Mouse (Mus musculus): ENCODE data around the gene Triml2. TPM values are rescaled to one million over a fixed set of nuclear protein-coding genes. Genes with fewer than 3 reads are reported as not detected.

Triml2 gene
- not detected in 2 replicates for polyA plus RNA-seq (2016; fragmentation: Nextera tagmentation; extraction: Ambion mirVana)

GRCm38 (mm10) chr8:43180054-43180690, at the start of gene Triml2:
Gene Triml2, plus strand, starts transcription at chr8:43180541.
- Histone ChIP-seq H3K9ac (replicated peaks) (no peak within 1 kb of the TSS), H3K4me3 (no peak within 1 kb of the TSS), H3K27me3 (no peaks in the 10 kb centered on the region), H3K36me3 (no peaks in the 10 kb centered on the region), H3K9me3 (no peaks in the 10 kb centered on the region), H3K4me2 (replicated peaks) (no peak within 1 kb of the TSS), H3K4me1 (no peaks in the 10 kb centered on the region), H3K27ac (replicated peaks) (no peak within 1 kb of the TSS)
- 93% methylated on average over 13 of the region's 13 CpGs for WGBS
- no peak for ATAC-seq (ENCODE audit: low FRiP score, low read depth)

GRCm38 (mm10) chr8:43141386-43141785, 39.0 kb upstream of the Triml2 start, which contains the start of gene Triml1:
Gene Triml1, minus strand, starts transcription at chr8:43141486.
- H3K4me1 ChIP-seq = no peaks in the 10 kb centered on the region
- ATAC-seq (ENCODE audit: low FRiP score, low read depth) = no peak
- H3K4me3 ChIP-seq = no peak within 1 kb of the TSS
- WGBS = 88% methylated on average over 2 of the region's 2 CpGs
- H3K27ac ChIP-seq (replicated peaks) = no peak within 1 kb of the TSS
- no peaks in the 10 kb centered on the region for H3K9me3 ChIP-seq
- H3K36me3 ChIP-seq = no peaks in the 10 kb centered on the region
- H3K4me2 ChIP-seq (replicated peaks) = no peak within 1 kb of the TSS
- no peak within 1 kb of the TSS for H3K9ac ChIP-seq (replicated peaks)
- H3K27me3 ChIP-seq = no peaks in the 10 kb centered on the region

- Histone ChIP-seq H3K27me3 (no peaks in the 10 kb centered on the region), H3K4me2 (replicated peaks) (no peak overlapping the region), H3K4me1 (no peaks in the 10 kb centered on the region), H3K9me3 (no peaks in the 10 kb centered on the region), H3K4me3 (no peak overlapping the region), H3K9ac (replicated peaks) (no peak overlapping the region), H3K36me3 (no peaks in the 10 kb centered on the region), H3K27ac (replicated peaks) (no peak overlapping the region)
- no peak for ATAC-seq (ENCODE audit: low FRiP score, low read depth)
- 90% methylated on average over 9 of the region's 9 CpGs for WGBS
These were observed 31.0 kb upstream of the Triml2 start for GRCm38 (mm10) chr8:43149307-43149706.

- Histone ChIP-seq H3K4me2 (replicated peaks) (no peak overlapping the region), H3K36me3 (no peaks in the 10 kb centered on the region), H3K4me3 (no peak overlapping the region), H3K9ac (replicated peaks) (no peak overlapping the region), H3K9me3 (no peaks in the 10 kb centered on the region), H3K27ac (replicated peaks) (no peak overlapping the region), H3K4me1 (no peaks in the 10 kb centered on the region), H3K27me3 (no peaks in the 10 kb centered on the region)
- no peak for ATAC-seq (ENCODE audit: low FRiP score, low read depth)
- WGBS = 90% methylated on average over 11 of the region's 11 CpGs
These were observed 17.1 kb upstream of the Triml2 start for GRCm38 (mm10) chr8:43163255-43163654.

- H3K4me2 ChIP-seq (replicated peaks) = no peak overlapping the region
- WGBS = 86% methylated on average over 3 of the region's 3 CpGs
- H3K4me3 ChIP-seq = no peak overlapping the region
- no peak overlapping the region for H3K9ac ChIP-seq (replicated peaks)
- H3K27ac ChIP-seq (replicated peaks) = no peak overlapping the region
- H3K27me3 ChIP-seq = no peaks in the 10 kb centered on the region
- no peaks in the 10 kb centered on the region for H3K9me3 ChIP-seq
- ATAC-seq (ENCODE audit: low FRiP score, low read depth) = no peak
- no peaks in the 10 kb centered on the region for H3K4me1 ChIP-seq
- no peaks in the 10 kb centered on the region for H3K36me3 ChIP-seq
These were observed 15.9 kb upstream of the Triml2 start for GRCm38 (mm10) chr8:43164453-43164852.

- no peak overlapping the region for H3K4me2 ChIP-seq (replicated peaks)
- no peaks in the 10 kb centered on the region for H3K4me1 ChIP-seq
- H3K9ac ChIP-seq (replicated peaks) = no peak overlapping the region
- H3K27me3 ChIP-seq = no peaks in the 10 kb centered on the region
- 92% methylated on average over 4 of the region's 4 CpGs for WGBS
- no peaks in the 10 kb centered on the region for H3K9me3 ChIP-seq
- no peak overlapping the region for H3K27ac ChIP-seq (replicated peaks)
- no peaks in the 10 kb centered on the region for H3K36me3 ChIP-seq
- ATAC-seq (ENCODE audit: low FRiP score, low read depth) = no peak
- H3K4me3 ChIP-seq = no peak overlapping the region
These were observed 12.3 kb upstream of the Triml2 start for GRCm38 (mm10) chr8:43168083-43168482.

- no peak overlapping the region for H3K27ac ChIP-seq (replicated peaks)
- no peaks in the 10 kb centered on the region for H3K27me3 ChIP-seq
- H3K4me3 ChIP-seq = no peak overlapping the region
- no peaks in the 10 kb centered on the region for H3K36me3 ChIP-seq
- no peak for ATAC-seq (ENCODE audit: low FRiP score, low read depth)
- H3K4me1 ChIP-seq = no peaks in the 10 kb centered on the region
- H3K9me3 ChIP-seq = no peaks in the 10 kb centered on the region
- no peak overlapping the region for H3K4me2 ChIP-seq (replicated peaks)
- H3K9ac ChIP-seq (replicated peaks) = no peak overlapping the region
- WGBS = 93% methylated on average over 6 of the region's 6 CpGs
These were observed 11.0 kb upstream of the Triml2 start for GRCm38 (mm10) chr8:43169249-43169755.

- WGBS = 94% methylated on average over 6 of the region's 6 CpGs
- no peak overlapping the region for H3K27ac ChIP-seq (replicated peaks)
- H3K27me3 ChIP-seq = no peaks in the 10 kb centered on the region
These were observed 3.4 kb upstream of the Triml2 start for GRCm38 (mm10) chr8:43176766-43177486.

GRCm38 (mm10) chr8:43178263-43178662, 2.1 kb upstream of the Triml2 start:
- Histone ChIP-seq H3K9me3 (no peaks in the 10 kb centered on the region), H3K27ac (replicated peaks) (no peak overlapping the region), H3K9ac (replicated peaks) (no peak overlapping the region), H3K27me3 (no peaks in the 10 kb centered on the region), H3K4me3 (no peak overlapping the region), H3K36me3 (no peaks in the 10 kb centered on the region), H3K4me1 (no peaks in the 10 kb centered on the region), H3K4me2 (replicated peaks) (no peak overlapping the region)
- ATAC-seq (ENCODE audit: low FRiP score, low read depth) = no peak
- 53% methylated on average over 3 of the region's 3 CpGs for WGBS

More at GRCm38 (mm10) chr8:43176766-43177486, 3.4 kb upstream of the Triml2 start:
- Histone ChIP-seq H3K9ac (replicated peaks) (no peak overlapping the region), H3K36me3 (no peaks in the 10 kb centered on the region), H3K4me3 (no peak overlapping the region), H3K9me3 (no peaks in the 10 kb centered on the region), H3K4me1 (no peaks in the 10 kb centered on the region), H3K4me2 (replicated peaks) (no peak overlapping the region)
- no peak for ATAC-seq (ENCODE audit: low FRiP score, low read depth)

GRCm38 (mm10) chr8:43179189-43179588, 1.2 kb upstream of the Triml2 start:
- no peaks in the 10 kb centered on the region for H3K4me1 ChIP-seq
- no peak for ATAC-seq (ENCODE audit: low FRiP score, low read depth)
- WGBS = 35% methylated on average over 4 of the region's 4 CpGs

GRCm38 (mm10) chr8:43182281-43182680, 1.9 kb downstream of the Triml2 start:
- ATAC-seq (ENCODE audit: low FRiP score, low read depth) = no peak
- WGBS = 80% methylated on average over 2 of the region's 2 CpGs
- H3K27ac ChIP-seq (replicated peaks) = no peak overlapping the region

More at GRCm38 (mm10) chr8:43179189-43179588, 1.2 kb upstream of the Triml2 start:
- no peak overlapping the region for H3K27ac ChIP-seq (replicated peaks)
- no peaks in the 10 kb centered on the region for H3K9me3 ChIP-seq
- H3K36me3 ChIP-seq = no peaks in the 10 kb centered on the region
- no peaks in the 10 kb centered on the region for H3K27me3 ChIP-seq
- no peak overlapping the region for H3K9ac ChIP-seq (replicated peaks)
- no peak overlapping the region for H3K4me3 ChIP-seq
- no peak overlapping the region for H3K4me2 ChIP-seq (replicated peaks)

GRCm38 (mm10) chr8:43215554-43215953, 35.2 kb downstream of the Triml2 start:
- Histone ChIP-seq H3K36me3 (no peaks in the 10 kb centered on the region), H3K4me3 (no peak overlapping the region), H3K27me3 (no peaks in the 10 kb centered on the region), H3K27ac (replicated peaks) (no peak overlapping the region), H3K9me3 (no peaks in the 10 kb centered on the region), H3K9ac (replicated peaks) (no peak overlapping the region), H3K4me1 (no peaks in the 10 kb centered on the region), H3K4me2 (replicated peaks) (no peak overlapping the region)
- no peak for ATAC-seq (ENCODE audit: low FRiP score, low read depth)

More at GRCm38 (mm10) chr8:43182281-43182680, 1.9 kb downstream of the Triml2 start:
- no peaks in the 10 kb centered on the region for H3K9me3 ChIP-seq
- no peak overlapping the region for H3K9ac ChIP-seq (replicated peaks)
- H3K27me3 ChIP-seq = no peaks in the 10 kb centered on the region
- H3K36me3 ChIP-seq = no peaks in the 10 kb centered on the region
- H3K4me2 ChIP-seq (replicated peaks) = no peak overlapping the region
- no peaks in the 10 kb centered on the region for H3K4me1 ChIP-seq
- no peak overlapping the region for H3K4me3 ChIP-seq
